Mouse (Mus musculus) liver, embryonic 11.5 days (tissue): Measurements from ENCODE around the gene Poc1a. TPM values are rescaled to one million over a fixed set of nuclear protein-coding genes. Genes with fewer than 3 reads are reported as not detected.
A peak's percentile ranks its signal among the peaks of the same experiment; 100 is the strongest.

Experiments
- ATAC-seq: fragments of 200-750 bp; cut with Nextera tagmentation; replicated peaks from 2 replicates; pipeline ENCODE4 v1.8.0; 2017; ENCODE audit warnings: moderate number of reproducible peaks, mild to moderate bottlenecking, moderate TSS enrichment, moderate library complexity; ENCODE audit not compliant: low FRiP score
- DNase-seq: peaks from one replicate; pipeline ENCODE4 v3.0.0-alpha.2; 2017; ENCODE audit warnings: low spot score
- H3K27ac ChIP-seq: fragments of 300-500 bp; sonication (generic); 2 replicates; pipeline ENCODE4 v1.5.1; 2014; ENCODE audit warnings: mild to moderate bottlenecking, low read depth, low read length, control low read depth
- H3K27me3 ChIP-seq: fragments of 300-500 bp; sonication (generic); replicated peaks from 2 replicates; pipeline ENCODE4 v1.6.1; 2014; ENCODE audit warnings: low read length, mixed read lengths; ENCODE audit not compliant: control insufficient read depth, insufficient read depth
- H3K36me3 ChIP-seq: fragments of 300-500 bp; sonication (generic); 2 replicates; pipeline ENCODE4 v1.6.1; 2014; ENCODE audit warnings: mild to moderate bottlenecking, low read length, moderate library complexity, mixed read lengths; ENCODE audit not compliant: control insufficient read depth, insufficient read depth
- H3K4me1 ChIP-seq: fragments of 300-500 bp; sonication (generic); replicated peaks from 2 replicates; pipeline ENCODE4 v1.6.1; 2014; ENCODE audit warnings: low read length, mixed read lengths; ENCODE audit not compliant: control insufficient read depth, insufficient read depth
- H3K4me2 ChIP-seq: fragments of 300-500 bp; sonication (generic); 2 replicates; pipeline ENCODE4 v1.6.1; 2014; ENCODE audit warnings: mild to moderate bottlenecking, control low read depth, moderate library complexity
- H3K4me3 ChIP-seq: fragments of 300-500 bp; sonication (generic); 2 replicates; pipeline ENCODE4 v1.5.1; 2014; ENCODE audit warnings: low read depth, low read length, control low read depth
- H3K9ac ChIP-seq: fragments of 300-500 bp; sonication (generic); 2 replicates; pipeline ENCODE4 v1.6.1; 2014; ENCODE audit warnings: low read depth, low read length, control low read depth
- H3K9me3 ChIP-seq: fragments of 300-500 bp; sonication (generic); 2 replicates; pipeline ENCODE4 v1.6.1; 2016; ENCODE audit warnings: low read length, inconsistent platforms, mixed read lengths; ENCODE audit not compliant: control insufficient read depth
- WGBS: fragments of 180-500 bp; shearing (Covaris S2); extraction: QIAGEN DNeasy Blood & Tissue Kit; methylation state at CpG from one replicate; pipeline ENCODE4 v1.1.7; 2014; 5-methylcytosine and 5-hydroxymethylcytosine counted together
- polyA plus RNA-seq: library from polyadenylated mRNA; unstranded; fragments of >200 nt; fragmentation: Nextera tagmentation; extraction: Ambion mirVana; gene quantifications from 2 replicates; pipeline ENCODE4 v1.2.1, GENCODE M21; 2014

The Poc1a gene
- polyA plus RNA-seq, 1 experiment from 2014 or later = 36.6 TPM

- H3K27me3 ChIP-seq = no peaks in the 10 kb centered on the region
- H3K4me1 ChIP-seq = peaks cover 26% of the 10 kb centered on the region
- H3K9ac ChIP-seq = no peak overlapping the region
- WGBS = 85% methylated on average over 6 of the region's 6 CpGs
- ATAC-seq = no peak
- DNase-seq = no peak
- no peak overlapping the region for H3K4me2 ChIP-seq
- H3K9me3 ChIP-seq = no peaks in the 10 kb centered on the region
- no peak overlapping the region for H3K27ac ChIP-seq
- no peaks in the 10 kb centered on the region for H3K36me3 ChIP-seq
- no peak overlapping the region for H3K4me3 ChIP-seq
These were observed 73.9 kb downstream of the Poc1a start for GRCm38 (mm10) chr9:106354810-106355209.

- Histone ChIP-seq H3K4me3 (no peak overlapping the region), H3K27ac (peak overlapping the region; percentile 19; the same call in 1 of the 2 replicates), H3K9me3 (no peaks in the 10 kb centered on the region), H3K36me3 (no peaks in the 10 kb centered on the region), H3K4me2 (no peak overlapping the region), H3K4me1 (peaks cover 26% of the 10 kb centered on the region), H3K9ac (no peak overlapping the region), H3K27me3 (no peaks in the 10 kb centered on the region)
- WGBS = 80% methylated on average over 10 of the region's 10 CpGs
- DNase-seq (no peak), ATAC-seq (no peak)
These were observed 74.5 kb downstream of the Poc1a start for GRCm38 (mm10) chr9:106355217-106355974.

- no peaks in the 10 kb centered on the region for H3K9me3 ChIP-seq
- peaks cover 26% of the 10 kb centered on the region for H3K4me1 ChIP-seq
- no peak overlapping the region for H3K4me3 ChIP-seq
- no peaks in the 10 kb centered on the region for H3K27me3 ChIP-seq
- ATAC-seq (no peak), DNase-seq (no peak)
- H3K9ac ChIP-seq = no peak overlapping the region
- H3K27ac ChIP-seq = peak overlapping the region; percentile 19; the same call in 1 of the 2 replicates
- no peak overlapping the region for H3K4me2 ChIP-seq
- H3K36me3 ChIP-seq = no peaks in the 10 kb centered on the region
These were observed 75.1 kb downstream of the Poc1a start for GRCm38 (mm10) chr9:106355975-106356286.

- Histone ChIP-seq H3K27me3 (no peaks in the 10 kb centered on the region), H3K4me2 (no peak overlapping the region), H3K4me1 (peaks cover 26% of the 10 kb centered on the region), H3K9ac (no peak overlapping the region), H3K4me3 (no peak overlapping the region), H3K9me3 (no peaks in the 10 kb centered on the region), H3K36me3 (no peaks in the 10 kb centered on the region), H3K27ac (peak overlapping the region; percentile 19)
- ATAC-seq (no peak; the same call in 1 of the 2 replicates), DNase-seq (no peak)
- 63% methylated on average over 10 of the region's 10 CpGs for WGBS
These were observed 75.5 kb downstream of the Poc1a start for GRCm38 (mm10) chr9:106356323-106356844.

GRCm38 (mm10) chr9:106357167-106357566, 76.3 kb downstream of the Poc1a start:
- Histone ChIP-seq H3K4me2 (no peak overlapping the region), H3K9ac (no peak overlapping the region), H3K4me3 (no peak overlapping the region), H3K36me3 (no peaks in the 10 kb centered on the region), H3K9me3 (no peaks in the 10 kb centered on the region), H3K4me1 (peaks cover 26% of the 10 kb centered on the region), H3K27me3 (no peaks in the 10 kb centered on the region), H3K27ac (no peak overlapping the region)
- no peak for ATAC-seq
- 74% methylated on average over 3 of the region's 3 CpGs for WGBS
- DNase-seq = no peak

DNA sequence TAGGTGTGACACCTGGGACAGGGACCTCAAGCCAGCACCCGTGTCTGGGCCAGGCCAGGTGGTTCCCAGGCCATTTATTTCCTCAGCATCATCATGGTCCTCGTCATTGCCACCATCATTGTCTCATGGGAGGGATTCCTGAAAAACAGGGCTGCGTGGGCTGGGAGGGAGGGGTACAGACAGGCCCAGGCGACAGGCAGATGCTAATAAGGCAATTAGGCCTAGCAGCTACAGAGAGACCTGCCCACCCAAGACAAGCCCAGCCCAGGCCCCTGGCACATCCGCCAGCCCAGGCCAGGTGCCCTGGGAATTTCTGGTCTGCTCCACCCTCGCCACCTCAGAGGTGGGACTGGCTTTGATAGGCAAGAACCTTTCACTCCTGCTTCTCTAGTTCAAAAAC, 78.4 kb downstream of the Poc1a start:
- no peak for ATAC-seq
- no peak overlapping the region for H3K4me2 ChIP-seq
- WGBS = 76% methylated on average over 6 of the region's 6 CpGs

GRCm38 (mm10) chr9:106361140-106361539, 80.3 kb downstream of the Poc1a start:
- no peak overlapping the region for H3K9ac ChIP-seq
- H3K4me1 ChIP-seq = peaks cover 4% of the 10 kb centered on the region
- 75% methylated on average over 6 of the region's 6 CpGs for WGBS

More for the DNA sequence above, 78.4 kb downstream of the Poc1a start:
- H3K4me1 ChIP-seq = peaks cover 11% of the 10 kb centered on the region
- no peaks in the 10 kb centered on the region for H3K36me3 ChIP-seq
- H3K9me3 ChIP-seq = no peaks in the 10 kb centered on the region
- no peak overlapping the region for H3K9ac ChIP-seq
- no peak overlapping the region for H3K4me3 ChIP-seq
- H3K27me3 ChIP-seq = no peaks in the 10 kb centered on the region
- no peak overlapping the region for H3K27ac ChIP-seq
- DNase-seq = no peak

GRCm38 (mm10) chr9:106365333-106365732, 84.5 kb downstream of the Poc1a start:
- H3K4me2 ChIP-seq = no peak overlapping the region
- no peak overlapping the region for H3K4me3 ChIP-seq
- peaks cover 11% of the 10 kb centered on the region for H3K4me1 ChIP-seq
- ATAC-seq (no peak), DNase-seq (no peak)
- H3K9ac ChIP-seq = no peak overlapping the region
- no peak overlapping the region for H3K27ac ChIP-seq
- whole genome bisulfite sequencing = 51% methylated on average over 7 of the region's 7 CpGs
- H3K27me3 ChIP-seq = no peaks in the 10 kb centered on the region
- H3K9me3 ChIP-seq = no peaks in the 10 kb centered on the region
- H3K36me3 ChIP-seq = no peaks in the 10 kb centered on the region

More at GRCm38 (mm10) chr9:106361140-106361539, 80.3 kb downstream of the Poc1a start:
- ATAC-seq = no peak
- DNase-seq = no peak
- Histone ChIP-seq H3K36me3 (no peaks in the 10 kb centered on the region), H3K4me3 (no peak overlapping the region), H3K27me3 (no peaks in the 10 kb centered on the region), H3K4me2 (no peak overlapping the region), H3K9me3 (no peaks in the 10 kb centered on the region), H3K27ac (no peak overlapping the region)

GRCm38 (mm10) chr9:106366188-106366587, 85.3 kb downstream of the Poc1a start:
- peaks cover 18% of the 10 kb centered on the region for H3K4me1 ChIP-seq

More at GRCm38 (mm10) chr9:106366188-106366587, 85.3 kb downstream of the Poc1a start:
- Histone ChIP-seq H3K27me3 (no peaks in the 10 kb centered on the region), H3K36me3 (peaks cover 4% of the 10 kb centered on the region), H3K9me3 (no peaks in the 10 kb centered on the region), H3K9ac (no peak overlapping the region), H3K4me2 (no peak overlapping the region), H3K27ac (no peak overlapping the region), H3K4me3 (no peak overlapping the region)
- ATAC-seq (no peak), DNase-seq (no peak)
- WGBS = 63% methylated on average over 1 of the region's 1 CpGs
